Mouse (Mus musculus) Patski (cell line): ENCODE data around the gene Ubr2. TPM values are rescaled to one million over a fixed set of nuclear protein-coding genes. Genes with fewer than 3 reads are reported as not detected.

Experiments used
- ATAC-seq: fragments of 100-300 bp; one replicate; pipeline ENCODE4 v1.8.0; 2021
- CTCF ChIA-PET: fragments of 350-600 bp; sonication (Branson Sonifier 250); formaldehyde crosslinking; loops from one replicate; lab custom pipeline; 2022; ENCODE audit warnings: inconsistent platforms; lab: Charles Lee
- POLR2A ChIA-PET: fragments of 350-600 bp; sonication (Branson Sonifier 250); formaldehyde crosslinking; loops from one replicate; lab custom pipeline; 2022; ENCODE audit warnings: antibody characterized with exemption, inconsistent platforms; lab: Charles Lee
- DNase-seq: peaks from one replicate; pipeline ENCODE4 v3.0.0-alpha.2; 2011; ENCODE audit warnings: low read depth, low spot score
- H3K27me3 ChIP-seq: fragments of 371-371 bp; one replicate; pipeline ENCODE4 v1.5.1; 2021
- CTCF ChIP-seq: fragments of 100-300 bp; IDR thresholded peaks from one replicate; pipeline ENCODE4 v1.5.1; 2021
- in situ Hi-C: fragments of 300-500 bp; cut with MboI; formaldehyde crosslinking; loops from 3 replicates; pipeline ENCODE4 v1.11.1; 2018; ENCODE audit warnings: low pct_unique_long_range_greater_than_20kb, mixed read lengths
- polyA plus RNA-seq: library from polyadenylated mRNA; unstranded; gene quantifications from one replicate; pipeline ENCODE4 v1.2.3, GENCODE M21; 2021

Gene Ubr2
- polyA plus RNA-seq, 1 experiment from 2014 or later, result 60.9 TPM

DNA sequence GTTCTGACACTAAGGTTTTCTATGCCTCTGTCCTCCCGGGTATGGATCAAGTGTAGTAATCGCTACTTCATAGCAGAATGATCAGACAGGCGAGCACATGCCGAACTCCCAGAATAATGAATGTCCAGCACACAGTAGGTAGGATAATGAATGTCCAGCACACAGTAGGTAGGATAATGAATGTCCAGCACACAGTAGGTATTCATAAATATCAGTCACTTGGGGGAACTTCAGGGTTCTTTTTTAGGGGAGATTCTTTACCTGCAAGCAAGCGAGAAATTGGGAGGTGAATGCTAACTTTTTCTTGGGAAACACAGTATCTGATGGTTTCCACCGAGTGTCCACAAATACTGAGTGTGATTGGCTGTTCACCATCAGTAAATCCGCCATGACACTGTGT lies 37.8 kb downstream of the Ubr2 start:
- in situ Hi-C loops, result no loop called here
- ATAC-seq (no peak), DNase-seq (no peak)
- TF ChIP-seq CTCF, result no peak
- ChIA-PET POLR2A (no interaction called here), CTCF (interaction anchor here (1.2 to 1.8 kb wide), 2 partner anchors 20 to 39 kb away, joined by 4 read pairs; no protein-coding TSS in a partner anchor)
- no peaks in the 10 kb centered on the region for H3K27me3 ChIP-seq

- ChIA-PET POLR2A (no interaction called here), CTCF (interaction anchor here (3.4 kb wide), 1 partner anchor 8 kb away, joined by 12 read pairs; no protein-coding TSS in a partner anchor)
- no peak for DNase-seq
- in situ Hi-C loops, result no loop called here
- no peak for ATAC-seq
- no peaks in the 10 kb centered on the region for H3K27me3 ChIP-seq
- TF ChIP-seq CTCF, result no peak
These were observed 43.5 kb downstream of the Ubr2 start for GRCm38 (mm10) chr17:46966892-46967291.

DNA sequence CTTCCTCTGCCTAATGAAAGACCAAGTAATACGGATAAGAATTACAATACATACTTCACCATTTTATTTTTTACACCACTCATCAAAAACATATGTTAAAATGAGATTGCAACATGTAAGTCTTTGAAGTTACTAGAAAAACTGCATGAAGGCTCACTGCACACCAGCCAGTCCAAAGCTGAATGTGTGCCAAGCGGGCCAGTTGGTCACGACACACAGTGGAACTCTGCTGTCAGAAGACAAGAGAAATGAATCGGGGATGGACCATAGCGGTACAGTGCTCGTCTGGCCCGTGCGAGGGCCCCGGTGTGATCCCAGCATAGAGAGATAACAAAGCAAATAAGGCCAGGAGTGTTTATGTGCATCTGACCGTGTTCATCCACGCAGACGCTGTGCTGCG lies 47.2 kb downstream of the Ubr2 start:
- POLR2A ChIA-PET, result no interaction called here
- no peaks in the 10 kb centered on the region for H3K27me3 ChIP-seq
- CTCF ChIA-PET, result interaction anchor here (1.5 kb wide), 1 partner anchor 71 kb away, joined by 3 read pairs; no protein-coding TSS in a partner anchor
- ATAC-seq (no peak), DNase-seq (no peak)
- in situ Hi-C loops, result no loop called here
- TF ChIP-seq CTCF, result no peak

DNA sequence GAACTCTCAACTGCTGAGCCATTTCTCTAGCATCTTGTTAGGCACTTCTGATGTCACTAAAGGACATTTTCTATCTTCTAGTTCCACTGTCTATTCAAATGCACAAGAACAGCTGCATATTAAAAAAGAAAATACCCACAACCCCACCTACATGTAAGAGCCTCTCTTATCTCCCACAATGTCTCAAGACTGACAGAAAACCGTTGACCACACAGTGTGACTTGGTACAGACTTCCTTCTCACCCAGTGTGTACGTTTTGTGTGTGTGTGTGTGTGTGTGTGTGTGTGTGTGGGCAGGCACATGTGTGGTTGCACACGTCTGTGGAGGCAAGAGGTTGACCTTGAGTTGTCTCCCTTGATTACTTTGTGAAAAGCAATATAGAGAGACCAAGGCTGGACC lies 48.2 kb downstream of the Ubr2 start:
- no peaks in the 10 kb centered on the region for H3K27me3 ChIP-seq
- in situ Hi-C loops, result no loop called here
- no peak for TF ChIP-seq CTCF
- ChIA-PET CTCF (interaction anchor here (1.0 kb wide), 1 partner anchor 13 kb away, joined by 3 read pairs; no protein-coding TSS in a partner anchor), POLR2A (no interaction called here)
- ATAC-seq (no peak), DNase-seq (no peak)

DNA sequence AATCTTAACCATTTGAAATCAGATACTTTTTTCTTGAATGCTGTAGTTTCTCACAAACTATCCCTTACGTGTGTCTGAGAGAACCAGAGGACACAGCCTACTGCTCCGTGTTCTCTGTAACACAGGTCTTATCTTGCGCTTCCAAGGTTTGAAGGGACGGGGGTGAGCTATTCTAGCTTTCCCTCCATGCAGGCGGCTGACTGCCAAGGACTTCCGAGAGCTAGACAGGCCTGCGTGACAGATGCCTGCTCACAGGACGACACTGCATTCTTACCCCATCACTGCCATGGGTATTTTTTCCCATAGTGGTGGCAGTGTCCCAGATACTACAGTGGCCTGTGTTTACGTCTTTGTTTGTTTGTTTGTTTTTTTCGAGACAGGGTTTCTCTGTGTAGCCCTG lies 50.1 kb downstream of the Ubr2 start:
- DNase-seq (no peak), ATAC-seq (no peak)
- ChIA-PET POLR2A (no interaction called here), CTCF (interaction anchor here (1.0 to 2.8 kb wide), 3 partner anchors 8 to 15 kb away, joined by 3 to 12 read pairs (median 3); no protein-coding TSS in a partner anchor)
- in situ Hi-C loops, result no loop called here
- no peak for TF ChIP-seq CTCF
- H3K27me3 ChIP-seq, result no peaks in the 10 kb centered on the region

GRCm38 (mm10) chr17:46958045-46958444 lies 52.3 kb downstream of the Ubr2 start:
- in situ Hi-C loops, result no loop called here
- no peak for DNase-seq
- H3K27me3 ChIP-seq, result no peaks in the 10 kb centered on the region
- ATAC-seq, result no peak
- ChIA-PET CTCF (interaction anchor here (1.0 to 2.8 kb wide), 5 partner anchors 10 to 25 kb away, joined by 3 to 12 read pairs (median 6); no protein-coding TSS in a partner anchor), POLR2A (no interaction called here)
- no peak for TF ChIP-seq CTCF

DNA sequence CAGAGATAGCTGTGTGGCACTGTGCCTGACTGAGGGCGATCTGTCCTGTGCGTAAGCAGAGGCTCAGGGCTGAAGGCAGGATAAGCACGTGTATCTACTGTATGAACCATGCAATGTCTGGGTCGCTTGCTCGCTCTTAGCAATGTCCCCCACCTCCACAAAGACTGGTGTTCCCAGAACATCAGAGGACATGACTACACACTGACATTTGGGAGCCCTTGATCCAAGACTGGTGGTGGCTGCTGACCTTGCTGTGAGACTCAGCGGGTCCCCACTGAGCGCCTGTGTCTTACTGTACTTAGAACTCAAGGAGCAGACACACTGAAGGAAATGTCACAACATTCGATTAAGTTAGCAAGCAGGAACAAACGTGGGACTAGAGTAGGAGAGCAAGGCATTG lies 64.1 kb downstream of the Ubr2 start:
- CTCF ChIA-PET, result interaction anchor here (1.3 kb wide), 1 partner anchor 12 kb away, joined by 5 read pairs; no protein-coding TSS in a partner anchor
- in situ Hi-C loops, result no loop called here
- no peak for TF ChIP-seq CTCF
- no peaks in the 10 kb centered on the region for H3K27me3 ChIP-seq
- POLR2A ChIA-PET, result no interaction called here
- ATAC-seq (no peak), DNase-seq (no peak)

DNA sequence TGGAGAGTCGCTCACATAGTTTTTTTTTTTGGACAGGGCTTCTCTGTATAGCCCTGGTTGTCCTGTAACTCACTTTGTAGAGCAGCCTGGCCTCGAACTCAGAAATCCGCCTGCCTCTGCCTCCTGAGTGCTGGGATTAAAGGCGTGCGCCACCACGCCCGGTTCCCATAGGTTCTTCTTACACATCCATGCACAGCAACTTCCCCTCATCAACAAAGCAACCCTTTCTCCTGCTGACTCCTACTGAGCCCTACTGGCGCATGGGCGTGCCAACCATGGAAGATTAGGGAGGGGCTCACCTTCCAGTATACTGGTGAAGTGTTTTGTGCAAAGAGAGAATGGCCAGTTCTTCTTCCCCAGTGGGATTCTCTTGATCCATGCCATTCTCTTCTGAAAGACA lies 67.9 kb downstream of the Ubr2 start:
- in situ Hi-C loops, result no loop called here
- no peaks in the 10 kb centered on the region for H3K27me3 ChIP-seq
- TF ChIP-seq CTCF, result no peak
- ChIA-PET POLR2A (no interaction called here), CTCF (no interaction called here)
- DNase-seq, result no peak
- no peak for ATAC-seq

GRCm38 (mm10) chr17:46940461-46940860 lies 69.9 kb downstream of the Ubr2 start:
- in situ Hi-C loops, result no loop called here
- no peaks in the 10 kb centered on the region for H3K27me3 ChIP-seq
- CTCF ChIA-PET, result interaction anchor here (1.1 kb wide), 1 partner anchor 11 kb away, joined by 4 read pairs; no protein-coding TSS in a partner anchor
- POLR2A ChIA-PET, result interaction anchor here (0.5 kb wide), 1 partner anchor 43 kb away, joined by 3 read pairs; no protein-coding TSS in a partner anchor
- TF ChIP-seq CTCF, result no peak
- no peak for ATAC-seq
- no peak for DNase-seq

- ChIA-PET CTCF (interaction anchor here (1.3 to 1.9 kb wide), 4 partner anchors 23 to 39 kb away, joined by 4 to 6 read pairs (median 4); no protein-coding TSS in a partner anchor), POLR2A (interaction anchor here (0.5 kb wide), 1 partner anchor 124 kb away, joined by 3 read pairs; no protein-coding TSS in a partner anchor)
- no peaks in the 10 kb centered on the region for H3K27me3 ChIP-seq
- DNase-seq (no peak), ATAC-seq (peak; percentile 49)
- in situ Hi-C loops, result no loop called here
- TF ChIP-seq CTCF, result no peak
These were observed 76.6 kb downstream of the Ubr2 start for GRCm38 (mm10) chr17:46933557-46934348.

GRCm38 (mm10) chr17:46932961-46933360 lies 77.4 kb downstream of the Ubr2 start:
- CTCF ChIA-PET, result interaction anchor here (1.3 to 1.9 kb wide), 4 partner anchors 24 to 40 kb away, joined by 4 to 6 read pairs (median 4); no protein-coding TSS in a partner anchor
- peak; percentile 95 for ATAC-seq
- in situ Hi-C loops, result no loop called here

More at GRCm38 (mm10) chr17:46932961-46933360, 77.4 kb downstream of the Ubr2 start:
- peak; percentile 89 for DNase-seq
- no peaks in the 10 kb centered on the region for H3K27me3 ChIP-seq
- no peak for TF ChIP-seq CTCF
- POLR2A ChIA-PET, result interaction anchor here (0.5 kb wide), 1 partner anchor 125 kb away, joined by 3 read pairs; no protein-coding TSS in a partner anchor
